Mouse (Mus musculus): ENCODE data around the gene Cenpu. TPM values are rescaled to one million over a fixed set of nuclear protein-coding genes. Genes with fewer than 3 reads are reported as not detected.
A peak's percentile ranks its signal among the peaks of the same experiment; 100 is the strongest.

The Cenpu gene
- polyA plus RNA-seq, 1 experiment from 2014 or later, result 29.3 TPM

DNA sequence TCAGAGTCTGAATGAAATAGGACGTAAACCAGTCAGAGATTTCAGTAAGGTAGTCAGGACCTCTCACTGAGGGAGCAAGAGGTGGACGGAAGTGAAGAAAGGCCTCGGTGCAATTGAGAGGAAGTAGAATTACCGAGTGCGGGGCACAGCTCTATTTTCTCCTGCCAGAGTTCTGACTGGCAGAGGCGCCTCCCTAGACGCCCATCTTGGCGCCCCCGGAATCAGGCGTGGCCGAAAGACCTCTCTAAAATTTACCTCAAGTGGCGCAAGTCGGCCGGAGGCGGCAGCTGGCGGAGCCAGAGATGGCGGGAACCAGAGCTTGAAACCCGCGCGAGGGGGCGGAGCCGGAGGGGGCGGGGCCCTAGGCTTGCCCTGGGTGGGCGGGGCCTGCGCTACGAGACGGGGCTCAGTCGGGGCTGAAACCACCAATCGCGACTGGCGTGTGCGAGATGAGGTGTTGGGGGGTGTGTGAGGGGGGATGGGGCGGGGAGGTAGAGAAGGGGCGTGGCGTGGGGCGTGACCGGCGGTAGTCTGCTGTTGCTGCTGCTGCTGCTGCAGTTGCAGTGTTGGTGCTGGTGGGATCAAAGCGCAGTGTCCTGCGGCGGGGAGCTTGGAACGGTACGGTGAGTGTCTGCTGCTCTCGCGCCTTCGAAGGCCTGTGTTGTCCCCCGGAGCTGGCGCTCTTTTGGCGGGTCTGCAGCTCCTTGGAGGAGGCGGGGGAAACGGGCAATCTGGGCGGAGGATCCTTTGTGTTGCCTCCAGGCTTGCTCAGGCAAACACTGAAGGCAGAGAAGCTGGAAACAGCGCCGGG lies 65.3 kb downstream of the Cenpu start, which contains the start of the genes Primpol and Casp3:
Gene Primpol (minus strand): TSS at position 334 of the 811 bp plus-strand sequence.
Gene Casp3 (plus strand): TSS at position 413 of the 811 bp plus-strand sequence.
- H3K9me3 ChIP-seq (ENCODE audit: control insufficient read depth, low read length), result no peaks in the 10 kb centered on the region
- WGBS, result 1% methylated on average over 53 of the region's 54 CpGs
- peak; percentile 97 for DNase-seq (ENCODE audit: low spot score)

DNA sequence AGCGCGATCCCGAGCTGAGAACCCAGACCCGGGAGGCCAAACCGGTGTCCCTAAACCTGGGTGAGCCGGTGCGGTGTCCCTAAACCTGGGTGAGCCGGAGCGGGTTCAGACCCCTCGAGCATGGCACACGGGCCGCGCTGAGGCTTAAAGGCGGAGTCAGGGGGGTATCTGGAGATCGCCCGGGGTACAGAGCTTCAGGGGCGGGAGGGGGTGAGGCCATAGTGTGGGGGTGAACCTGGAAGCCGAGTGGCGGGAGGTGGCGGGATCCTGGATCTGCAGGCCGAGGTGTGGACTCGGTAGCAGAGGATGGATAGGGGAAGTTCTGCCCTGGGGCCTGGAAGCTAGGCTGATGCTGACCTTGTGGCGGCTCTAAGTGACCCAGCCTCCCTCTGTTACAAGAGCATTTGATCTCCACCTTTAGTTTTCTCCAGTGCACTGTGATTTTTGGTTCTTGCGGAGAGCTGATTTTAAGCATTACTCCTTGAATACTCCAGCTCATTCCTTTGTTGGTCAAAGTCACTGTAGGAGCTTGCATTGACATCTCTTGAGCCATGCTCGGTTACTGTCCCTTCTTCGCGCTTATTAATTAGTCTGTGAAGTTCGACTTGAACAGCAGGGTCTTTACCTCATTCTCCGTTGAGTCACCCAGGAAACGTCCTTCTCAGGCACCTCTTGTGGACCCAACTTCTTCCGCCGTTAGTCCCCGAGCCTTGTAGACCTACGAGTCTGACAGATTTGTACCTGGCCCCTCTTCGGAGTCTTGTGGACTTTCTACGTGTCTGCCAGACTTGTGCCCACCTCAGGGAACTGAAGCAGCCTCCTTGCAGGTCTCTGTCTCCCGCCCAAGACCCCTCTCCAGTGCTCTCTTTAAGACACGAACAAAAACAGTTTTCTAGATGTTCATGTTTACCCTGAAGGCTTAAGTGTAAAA lies 66.1 kb downstream of the Cenpu start:
- Histone ChIP-seq H3K27me3 (ENCODE audit: control insufficient read depth, insufficient read depth, low read length) (no peaks in the 10 kb centered on the region), H3K4me2 (replicated peaks; ENCODE audit: low read depth, low read length) (peak overlapping the region; percentile 74), H3K4me3 (ENCODE audit: low read depth, low read length) (peak overlapping the region; percentile 87), H3K36me3 (ENCODE audit: control insufficient read depth, insufficient read depth, low read length) (no peaks in the 10 kb centered on the region), H3K9me3 (ENCODE audit: control insufficient read depth, low read length) (no peaks in the 10 kb centered on the region), H3K4me1 (replicated peaks; ENCODE audit: control insufficient read depth, insufficient read depth, low read length) (0 out of 2 replicates have a peak, but pooled peaks cover 2% of the 10 kb centered on the region), H3K9ac (ENCODE audit: low read depth, low read length) (peak overlapping the region; percentile 85), H3K27ac (ENCODE audit: low read depth, low read length) (peak overlapping the region; percentile 82)
- DNase-seq (ENCODE audit: low spot score) (peak; percentile 59), ATAC-seq (ENCODE audit: low FRiP score) (peak; percentile 72)
- WGBS, result under 1% methylated on average over 38 of the region's 38 CpGs

More for the DNA sequence above, 65.3 kb downstream of the Cenpu start, which contains the start of the genes Primpol and Casp3:
- Histone ChIP-seq H3K4me2 (replicated peaks; ENCODE audit: low read depth, low read length) (peak within 1 kb of the TSS; percentile 74), H3K36me3 (ENCODE audit: control insufficient read depth, insufficient read depth, low read length) (no peaks in the 10 kb centered on the region), H3K9ac (ENCODE audit: low read depth, low read length) (peak within 1 kb of the TSS; percentile 85), H3K27ac (ENCODE audit: low read depth, low read length) (peak within 1 kb of the TSS; percentile 82), H3K27me3 (ENCODE audit: control insufficient read depth, insufficient read depth, low read length) (no peaks in the 10 kb centered on the region), H3K4me3 (ENCODE audit: low read depth, low read length) (peak within 1 kb of the TSS; percentile 87), H3K4me1 (replicated peaks; ENCODE audit: control insufficient read depth, insufficient read depth, low read length) (0 out of 2 replicates have a peak, but pooled peaks cover 2% of the 10 kb centered on the region)
- ATAC-seq (ENCODE audit: low FRiP score), result peak; percentile 98

DNA sequence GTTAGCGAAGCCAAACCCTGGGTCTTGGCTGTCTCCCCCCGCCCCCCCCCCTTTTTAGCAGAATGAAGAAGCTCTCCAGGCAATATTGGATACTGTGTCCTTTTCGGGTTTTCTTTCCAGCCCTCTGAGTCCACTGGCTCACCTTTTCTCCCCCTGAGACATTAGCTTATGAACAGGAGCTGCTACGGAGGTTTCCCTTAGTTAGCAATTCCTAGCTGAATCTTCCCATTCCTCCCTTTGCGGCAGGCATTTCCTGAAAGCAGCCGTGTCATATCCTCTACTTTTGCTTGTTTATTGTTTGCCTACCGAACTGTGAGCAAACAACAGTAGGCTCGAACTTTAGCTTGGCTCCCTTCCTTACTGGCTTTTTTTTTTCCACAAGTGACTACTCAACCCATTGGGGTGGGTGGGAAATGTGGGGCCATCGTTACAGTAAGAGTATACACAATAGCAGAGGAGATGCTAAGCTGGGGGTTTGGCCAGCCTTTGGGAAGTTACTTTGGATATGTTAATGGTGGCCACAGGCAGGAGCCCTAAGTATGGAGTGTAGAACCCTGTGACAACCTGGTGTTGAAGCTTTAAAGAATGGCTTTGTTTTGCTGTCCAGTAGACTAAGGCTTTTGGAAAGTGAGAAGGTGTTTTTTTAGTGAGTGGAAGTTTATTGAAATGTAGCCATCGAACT lies 67.0 kb downstream of the Cenpu start:
- H3K4me1 ChIP-seq (replicated peaks; ENCODE audit: control insufficient read depth, insufficient read depth, low read length), result 0 out of 2 replicates have a peak, but pooled peaks cover 2% of the 10 kb centered on the region
- WGBS, result 3% methylated on average over 10 of the region's 10 CpGs
- DNase-seq (ENCODE audit: low spot score) (peak; percentile 22), ATAC-seq (ENCODE audit: low FRiP score) (no peak)
- peak overlapping the region; percentile 85 for H3K9ac ChIP-seq (ENCODE audit: low read depth, low read length)
- no peaks in the 10 kb centered on the region for H3K9me3 ChIP-seq (ENCODE audit: control insufficient read depth, low read length)
- H3K4me2 ChIP-seq (replicated peaks; ENCODE audit: low read depth, low read length), result peak overlapping the region; percentile 74
- no peak overlapping the region for H3K27ac ChIP-seq (ENCODE audit: low read depth, low read length)
- peak overlapping the region; percentile 87 for H3K4me3 ChIP-seq (ENCODE audit: low read depth, low read length)
- H3K27me3 ChIP-seq (ENCODE audit: control insufficient read depth, insufficient read depth, low read length), result no peaks in the 10 kb centered on the region
- no peaks in the 10 kb centered on the region for H3K36me3 ChIP-seq (ENCODE audit: control insufficient read depth, insufficient read depth, low read length)

DNA sequence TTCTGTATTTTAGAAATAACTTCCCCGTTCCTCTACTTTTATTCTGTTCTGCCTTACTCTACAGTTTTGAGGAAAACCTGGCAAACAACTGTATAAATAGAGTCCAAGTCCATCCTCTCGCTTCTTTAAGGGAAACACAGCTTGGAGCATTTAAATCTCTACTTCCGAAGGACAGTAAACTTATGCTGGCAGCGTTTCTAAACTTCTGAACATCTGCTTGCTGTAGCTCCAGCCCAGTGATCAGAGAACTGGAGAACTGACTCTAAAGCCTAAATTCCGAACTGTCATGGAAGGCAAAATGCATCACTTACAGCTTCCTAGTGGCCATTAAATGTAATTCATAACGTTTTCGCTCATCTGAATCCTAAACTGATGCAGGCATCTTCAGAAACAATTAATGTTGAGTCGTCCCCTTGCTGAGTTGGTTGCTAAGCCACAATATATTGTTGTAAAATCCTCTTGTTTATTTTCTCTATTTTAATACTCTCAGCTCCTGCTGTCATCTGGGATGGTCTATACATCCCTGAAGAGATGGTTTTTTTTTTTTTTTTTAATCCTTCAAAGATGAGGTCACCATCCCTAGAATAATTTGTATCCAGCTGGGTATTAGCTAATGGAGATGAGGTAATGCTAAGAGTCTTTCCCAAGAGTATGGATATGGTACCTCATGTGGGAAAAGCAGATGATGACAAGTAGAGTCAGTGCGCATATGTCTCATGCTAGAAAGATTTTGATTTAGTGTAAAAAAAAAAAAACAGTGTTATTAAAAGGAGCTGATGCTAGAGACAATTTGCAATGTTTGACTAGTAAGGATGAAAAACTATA lies 70.8 kb downstream of the Cenpu start:
- no peak overlapping the region for H3K27ac ChIP-seq (ENCODE audit: low read depth, low read length)
- ATAC-seq (ENCODE audit: low FRiP score), result no peak
- WGBS, result 92% methylated on average over 9 of the region's 9 CpGs
- no peaks in the 10 kb centered on the region for H3K27me3 ChIP-seq (ENCODE audit: control insufficient read depth, insufficient read depth, low read length)
- peaks cover 2% of the 10 kb centered on the region; the same call in 1 of the 2 replicates for H3K4me1 ChIP-seq (replicated peaks; ENCODE audit: control insufficient read depth, insufficient read depth, low read length)
- no peak overlapping the region for H3K4me3 ChIP-seq (ENCODE audit: low read depth, low read length)
- no peak overlapping the region for H3K9ac ChIP-seq (ENCODE audit: low read depth, low read length)
- no peak for DNase-seq (ENCODE audit: low spot score)
- H3K36me3 ChIP-seq (ENCODE audit: control insufficient read depth, insufficient read depth, low read length), result no peaks in the 10 kb centered on the region
- H3K4me2 ChIP-seq (replicated peaks; ENCODE audit: low read depth, low read length), result no peak overlapping the region
- no peaks in the 10 kb centered on the region for H3K9me3 ChIP-seq (ENCODE audit: control insufficient read depth, low read length)

DNA sequence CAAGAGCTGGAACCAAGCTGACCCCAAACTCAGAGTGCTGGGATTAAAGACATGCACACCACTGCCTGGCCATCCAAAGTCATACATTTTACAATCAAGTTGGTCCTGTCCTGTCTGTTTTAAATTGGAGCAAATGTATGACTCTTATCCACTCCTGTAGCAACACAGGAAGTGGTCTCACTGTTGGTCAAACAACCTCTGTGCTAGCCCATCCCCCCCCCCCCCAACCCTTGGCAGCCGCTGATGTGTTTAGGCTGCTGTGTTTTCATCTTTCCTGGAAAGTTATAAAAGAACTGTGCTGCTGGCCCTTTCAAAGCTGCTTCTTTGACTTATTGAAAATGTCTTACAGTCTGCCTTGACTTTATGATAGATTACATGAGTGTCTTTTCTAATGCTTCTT lies 73.3 kb downstream of the Cenpu start:
- DNase-seq (ENCODE audit: low spot score) (no peak), ATAC-seq (ENCODE audit: low FRiP score) (no peak)
- WGBS, result 82% methylated on average over 1 of the region's 1 CpGs

DNA sequence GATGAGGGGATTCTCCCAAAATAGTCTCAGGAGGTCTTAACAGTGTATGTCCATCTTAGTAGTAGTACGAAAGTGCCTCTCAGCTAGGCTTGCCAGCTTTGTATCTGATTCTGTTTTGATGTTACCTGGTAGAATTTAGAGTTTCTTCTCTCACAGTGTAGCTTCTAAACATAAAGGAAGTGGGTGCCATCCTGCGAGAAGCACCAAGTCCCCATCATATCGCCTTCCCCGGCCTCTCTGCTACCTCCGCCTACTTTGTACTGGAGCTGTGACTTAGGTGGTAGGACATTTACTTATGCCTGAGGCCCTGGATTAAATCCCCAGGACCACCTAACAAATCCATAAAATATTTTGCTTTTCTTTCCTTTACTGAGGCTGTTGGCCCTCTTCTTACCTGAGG lies 74.8 kb downstream of the Cenpu start:
- Histone ChIP-seq H3K27me3 (ENCODE audit: control insufficient read depth, insufficient read depth, low read length) (no peaks in the 10 kb centered on the region), H3K9ac (ENCODE audit: low read depth, low read length) (no peak overlapping the region), H3K4me1 (replicated peaks; ENCODE audit: control insufficient read depth, insufficient read depth, low read length) (no peaks in the 10 kb centered on the region; the same call in 1 of the 2 replicates), H3K4me3 (ENCODE audit: low read depth, low read length) (no peak overlapping the region), H3K27ac (ENCODE audit: low read depth, low read length) (no peak overlapping the region), H3K36me3 (ENCODE audit: control insufficient read depth, insufficient read depth, low read length) (no peaks in the 10 kb centered on the region), H3K9me3 (ENCODE audit: control insufficient read depth, low read length) (no peaks in the 10 kb centered on the region), H3K4me2 (replicated peaks; ENCODE audit: low read depth, low read length) (no peak overlapping the region)
- no peak for ATAC-seq (ENCODE audit: low FRiP score)
- 97% methylated on average over 5 of the region's 5 CpGs for WGBS
- no peak for DNase-seq (ENCODE audit: low spot score)

More for the DNA sequence above, 73.3 kb downstream of the Cenpu start:
- no peaks in the 10 kb centered on the region; the same call in 1 of the 2 replicates for H3K4me1 ChIP-seq (replicated peaks; ENCODE audit: control insufficient read depth, insufficient read depth, low read length)
- H3K36me3 ChIP-seq (ENCODE audit: control insufficient read depth, insufficient read depth, low read length), result no peaks in the 10 kb centered on the region
- H3K4me3 ChIP-seq (ENCODE audit: low read depth, low read length), result no peak overlapping the region
- no peaks in the 10 kb centered on the region for H3K9me3 ChIP-seq (ENCODE audit: control insufficient read depth, low read length)
- no peak overlapping the region for H3K9ac ChIP-seq (ENCODE audit: low read depth, low read length)
- no peak overlapping the region for H3K4me2 ChIP-seq (replicated peaks; ENCODE audit: low read depth, low read length)
- H3K27ac ChIP-seq (ENCODE audit: low read depth, low read length), result no peak overlapping the region
- no peaks in the 10 kb centered on the region for H3K27me3 ChIP-seq (ENCODE audit: control insufficient read depth, insufficient read depth, low read length)

DNA sequence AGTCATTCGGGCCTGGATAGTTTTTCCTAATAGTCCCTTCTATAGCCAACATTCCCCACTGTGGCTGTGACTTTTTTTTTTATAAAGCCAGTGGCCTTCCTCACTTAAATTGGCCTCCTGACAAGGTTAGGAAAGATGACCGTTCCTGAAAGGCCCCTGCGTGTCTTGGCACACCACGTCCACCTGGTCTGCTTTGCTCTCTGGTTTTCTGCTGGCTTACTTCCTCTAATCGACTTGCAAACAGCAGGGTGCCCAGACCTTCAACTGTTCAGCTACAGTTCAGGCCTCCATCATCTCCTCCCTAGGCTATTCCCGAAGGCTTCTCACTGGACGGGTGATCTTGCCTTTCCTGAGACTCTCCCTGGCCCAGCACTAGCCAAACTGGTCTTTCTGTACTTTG lies 76.1 kb downstream of the Cenpu start:
- Histone ChIP-seq H3K4me1 (replicated peaks; ENCODE audit: control insufficient read depth, insufficient read depth, low read length) (no peaks in the 10 kb centered on the region; the same call in 1 of the 2 replicates), H3K4me2 (replicated peaks; ENCODE audit: low read depth, low read length) (no peak overlapping the region), H3K4me3 (ENCODE audit: low read depth, low read length) (no peak overlapping the region), H3K27me3 (ENCODE audit: control insufficient read depth, insufficient read depth, low read length) (no peaks in the 10 kb centered on the region), H3K9ac (ENCODE audit: low read depth, low read length) (no peak overlapping the region), H3K9me3 (ENCODE audit: control insufficient read depth, low read length) (no peaks in the 10 kb centered on the region), H3K27ac (ENCODE audit: low read depth, low read length) (no peak overlapping the region), H3K36me3 (ENCODE audit: control insufficient read depth, insufficient read depth, low read length) (no peaks in the 10 kb centered on the region)
- ATAC-seq (ENCODE audit: low FRiP score), result no peak
- 72% methylated on average over 7 of the region's 7 CpGs for WGBS
- no peak for DNase-seq (ENCODE audit: low spot score)

Measured in hindbrain, embryonic 11.5 days (tissue).